Mouse (Mus musculus) CH12.LX (cell line): ENCODE results near the gene Sh3tc1. TPM values are rescaled to one million over a fixed set of nuclear protein-coding genes. Genes with fewer than 3 reads are reported as not detected.

Source experiments
- DNase-seq: peaks from one replicate; pipeline ENCODE4 v3.0.0-alpha.2; 2013; ENCODE audit errors: extremely low read depth
- H3K27ac ChIP-seq: 2 replicates; pipeline ENCODE4 v1.5.1; 2012; ENCODE audit warnings: low read depth, mild to moderate bottlenecking, control low read depth, moderate library complexity; ENCODE audit not compliant: insufficient read depth
- H3K27me3 ChIP-seq: replicated peaks from 2 replicates; pipeline ENCODE3; 2012; ENCODE audit warnings: inconsistent platforms
- H3K36me3 ChIP-seq, 2 experiments: replicated peaks in 1 of 2; 2 replicates each; pipeline versions ENCODE3 to v1.6.1; 2012; ENCODE audit warnings: inconsistent platforms in 1 of 2, low read length in 1 of 2, mild to moderate bottlenecking in 1 of 2, mixed read lengths in 1 of 2, moderate library complexity in 1 of 2; ENCODE audit not compliant: control insufficient read depth in 1 of 2, insufficient read depth in 1 of 2
- H3K4me1 ChIP-seq, 2 experiments: 2 replicates each; pipeline ENCODE4 v1.6.1; 2012; ENCODE audit warnings: inconsistent platforms in 1 of 2, moderate library complexity in 1 of 2; ENCODE audit not compliant: insufficient read depth in 2 of 2, control insufficient read depth in 1 of 2
- H3K4me2 ChIP-seq: 2 replicates; pipeline ENCODE4 v1.6.1; 2012; ENCODE audit warnings: low read depth, mild to moderate bottlenecking, control low read depth; ENCODE audit not compliant: poor library complexity, insufficient read depth, severe bottlenecking
- H3K4me3 ChIP-seq, 3 experiments: fragments of 150-350 bp in 1 of 3; sonication (generic) in 1 of 3; replicated peaks in 1 of 3; 2 replicates each; pipeline versions ENCODE3 to v1.5.1; 2011 to 2012; ENCODE audit warnings: low read depth in 2 of 3, low read length in 2 of 3, mild to moderate bottlenecking in 2 of 3, moderate library complexity in 2 of 3, control low read depth in 1 of 3, improper control_type of control experiment in 1 of 3, inconsistent platforms in 1 of 3, mixed read lengths in 1 of 3; ENCODE audit not compliant: poor library complexity in 1 of 3
- H3K79me2 ChIP-seq: replicated peaks from 2 replicates; pipeline ENCODE4 v1.6.1; 2012; ENCODE audit warnings: mild to moderate bottlenecking, moderate library complexity; ENCODE audit not compliant: control insufficient read depth, poor library complexity, insufficient read depth, severe bottlenecking; ENCODE audit errors: extremely low read depth
- H3K9ac ChIP-seq: 2 replicates; pipeline ENCODE4 v1.6.1; 2012; ENCODE audit warnings: low read depth, mild to moderate bottlenecking, control low read depth, moderate library complexity; ENCODE audit not compliant: insufficient read depth
- H3K9me3 ChIP-seq: replicated peaks from 2 replicates; pipeline ENCODE3; 2012; ENCODE audit warnings: low read length, inconsistent platforms, mixed read lengths
- CHD2 ChIP-seq: IDR thresholded peaks from 2 replicates; pipeline ENCODE4 v1.6.1; 2011; ENCODE audit warnings: low read length, improper control_type of control experiment
- E2F4 ChIP-seq: IDR thresholded peaks from 2 replicates; pipeline ENCODE4 v1.6.1; 2011; ENCODE audit warnings: low read depth, low read length, improper control_type of control experiment; ENCODE audit not compliant: insufficient replicate concordance
- ETS1 ChIP-seq: conservative IDR thresholded peaks from 2 replicates; pipeline ENCODE4 v1.6.1; 2012; ENCODE audit warnings: low read depth, mild to moderate bottlenecking, inconsistent platforms, low read length, improper control_type of control experiment, moderate library complexity
- JUN ChIP-seq: IDR thresholded peaks from 2 replicates; pipeline ENCODE4 v1.6.1; 2011; ENCODE audit warnings: low read depth, mild to moderate bottlenecking, low read length, improper control_type of control experiment, moderate library complexity; ENCODE audit not compliant: insufficient read depth
- JUND ChIP-seq: conservative IDR thresholded peaks from 2 replicates; pipeline ENCODE4 v1.6.1; 2011; ENCODE audit warnings: low read depth, low read length, improper control_type of control experiment
- MAFK ChIP-seq: IDR thresholded peaks from 2 replicates; pipeline ENCODE4 v1.6.1; 2011; ENCODE audit warnings: low read length, improper control_type of control experiment; ENCODE audit not compliant: insufficient replicate concordance
- MAX ChIP-seq: IDR thresholded peaks from 2 replicates; pipeline ENCODE4 v1.6.1; 2011; ENCODE audit warnings: low read length, improper control_type of control experiment
- MAZ ChIP-seq: IDR thresholded peaks from 2 replicates; pipeline ENCODE4 v1.6.1; 2012; ENCODE audit warnings: low read depth, mild to moderate bottlenecking, inconsistent platforms, low read length, improper control_type of control experiment, moderate library complexity
- MEF2A ChIP-seq: IDR thresholded peaks from 2 replicates; pipeline ENCODE4 v1.6.1; 2014; ENCODE audit warnings: low read depth, mild to moderate bottlenecking, inconsistent platforms, low read length, improper control_type of control experiment, borderline replicate concordance
- PAX5 ChIP-seq: IDR thresholded peaks from 2 replicates; pipeline ENCODE4 v1.6.1; 2012; ENCODE audit warnings: low read length, inconsistent platforms, mixed read lengths
- POLR2A ChIP-seq: IDR thresholded peaks from 2 replicates; pipeline ENCODE4 v1.6.1; 2011; ENCODE audit warnings: low read depth, mild to moderate bottlenecking, improper control_type of control experiment, low read length
- POLR2AphosphoS2 ChIP-seq: IDR thresholded peaks from 2 replicates; pipeline ENCODE4 v1.6.1; 2011; ENCODE audit warnings: low read depth, low read length, improper control_type of control experiment
- SIN3A ChIP-seq: IDR thresholded peaks from 2 replicates; pipeline ENCODE4 v1.6.1; 2012; ENCODE audit warnings: low read length, improper control_type of control experiment, inconsistent platforms
- TBP ChIP-seq: conservative IDR thresholded peaks from 2 replicates; pipeline ENCODE4 v1.6.1; 2011; ENCODE audit warnings: low read depth, low read length, improper control_type of control experiment
- TCF12 ChIP-seq: IDR thresholded peaks from 2 replicates; pipeline ENCODE4 v1.6.1; 2014; ENCODE audit warnings: low read depth, mild to moderate bottlenecking, inconsistent platforms, low read length, improper control_type of control experiment
- UBTF ChIP-seq: IDR thresholded peaks from 2 replicates; pipeline ENCODE4 v1.6.1; 2012; ENCODE audit warnings: low read depth, mild to moderate bottlenecking, inconsistent platforms, low read length, improper control_type of control experiment, moderate library complexity
- ZKSCAN1 ChIP-seq: IDR thresholded peaks from 2 replicates; pipeline ENCODE4 v1.6.1; 2012; ENCODE audit warnings: low read depth, inconsistent platforms, low read length, improper control_type of control experiment, borderline replicate concordance
- dilution Hi-C: fragments of 300-500 bp; cut with MboI; formaldehyde crosslinking; loops from 2 replicates; pipeline ENCODE4 v1.14.3; 2020; ENCODE audit warnings: low sequenced_read_pairs; ENCODE audit not compliant: extremely low pct_unique_long_range_greater_than_20kb, extremely low pct_ligation_motif_present
- in situ Hi-C: fragments of 300-500 bp; cut with MboI; formaldehyde crosslinking; loops from 3 replicates; pipeline ENCODE4 v1.14.3; 2019; ENCODE audit warnings: low sequenced_read_pairs, low pct_ligation_motif_present, low pct_unique_long_range_greater_than_20kb, mixed read lengths
- polyA plus RNA-seq: library from polyadenylated mRNA; unstranded; fragments of >175 nt; gene quantifications from 2 replicates; pipeline ENCODE4 v1.2.1, GENCODE M21; 2012; ENCODE audit warnings: low read depth; ENCODE audit not compliant: insufficient read length
- total RNA-seq, 2 experiments: library from RNA; depleted of rRNA; stranded (reverse); fragments of 300-350 nt in 1 of 2; fragments of >200 nt in 1 of 2; gene quantifications; 2 replicates each; pipeline ENCODE4 v1.2.3; 2012 to 2014

Sh3tc1 gene
- total and polyA plus RNA-seq, 3 experiments = 0.85 to 2.3 (median 1.2) TPM

DNA sequence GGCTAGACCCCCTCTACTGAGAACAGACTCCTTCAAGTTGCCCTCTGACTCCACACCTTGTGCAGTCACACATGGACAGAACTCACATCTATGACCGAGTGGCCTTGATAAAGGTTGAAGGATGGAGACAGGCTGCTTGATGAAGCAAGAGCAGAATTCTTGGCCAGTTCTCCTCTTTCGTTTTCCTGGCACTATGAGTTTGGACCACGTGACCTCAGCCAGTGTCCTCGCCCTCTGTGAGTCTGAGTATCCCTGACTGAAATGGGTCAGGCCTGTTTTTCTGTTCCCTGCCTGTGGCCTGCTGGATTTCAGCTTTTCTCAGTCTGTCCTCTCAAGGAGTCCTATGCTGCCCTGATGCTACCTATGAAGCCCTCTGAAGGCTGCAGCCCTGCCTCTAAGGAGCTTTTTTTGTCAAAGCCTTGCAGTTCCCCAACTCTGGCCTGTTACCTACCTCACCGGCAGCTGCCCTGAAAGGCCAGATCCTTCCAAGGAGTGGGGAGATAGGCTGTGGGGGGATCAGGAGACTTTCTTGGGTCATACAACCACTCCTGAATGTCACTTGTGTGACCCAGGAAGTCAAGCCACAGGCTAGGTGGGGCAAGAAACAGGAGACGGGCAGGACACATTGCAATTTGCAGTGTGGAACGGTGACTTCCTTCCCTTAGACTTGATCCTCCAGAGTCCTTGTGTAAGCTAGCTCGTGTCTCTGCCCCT lies 3.6 kb upstream of the Sh3tc1 start:
- in situ Hi-C loops (no loop called here), dilution Hi-C loops (no loop called here)
- Histone ChIP-seq H3K9ac (no peak overlapping the region), H3K9me3 (no peaks in the 10 kb centered on the region), H3K36me3 (no peaks in the 10 kb centered on the region), H3K27ac (no peak overlapping the region), H3K27me3 (peaks cover 7% of the 10 kb centered on the region), H3K4me2 (no peak overlapping the region), H3K79me2 (no peaks in the 10 kb centered on the region), H3K4me1 (peaks cover 0 to 27% of the 10 kb centered on the region in 2 experiments; a peak in 2 of 4 replicates), H3K4me3 (no peak overlapping the region)
- TF ChIP-seq MAFK = no peak
- TF ChIP-seq E2F4 = no peak
- no peak for TF ChIP-seq PAX5
- TF ChIP-seq ZKSCAN1 = no peak
- no peak for TF ChIP-seq TBP
- TF ChIP-seq MAZ = no peak
- TF ChIP-seq POLR2A = no peak
- TF ChIP-seq TCF12 = no peak
- no peak for TF ChIP-seq JUN
- TF ChIP-seq UBTF = no peak
- TF ChIP-seq JUND = no peak
- no peak for TF ChIP-seq ETS1
- no peak for TF ChIP-seq SIN3A
- no peak for TF ChIP-seq POLR2AphosphoS2
- no peak for TF ChIP-seq MAX
- no peak for DNase-seq

DNA sequence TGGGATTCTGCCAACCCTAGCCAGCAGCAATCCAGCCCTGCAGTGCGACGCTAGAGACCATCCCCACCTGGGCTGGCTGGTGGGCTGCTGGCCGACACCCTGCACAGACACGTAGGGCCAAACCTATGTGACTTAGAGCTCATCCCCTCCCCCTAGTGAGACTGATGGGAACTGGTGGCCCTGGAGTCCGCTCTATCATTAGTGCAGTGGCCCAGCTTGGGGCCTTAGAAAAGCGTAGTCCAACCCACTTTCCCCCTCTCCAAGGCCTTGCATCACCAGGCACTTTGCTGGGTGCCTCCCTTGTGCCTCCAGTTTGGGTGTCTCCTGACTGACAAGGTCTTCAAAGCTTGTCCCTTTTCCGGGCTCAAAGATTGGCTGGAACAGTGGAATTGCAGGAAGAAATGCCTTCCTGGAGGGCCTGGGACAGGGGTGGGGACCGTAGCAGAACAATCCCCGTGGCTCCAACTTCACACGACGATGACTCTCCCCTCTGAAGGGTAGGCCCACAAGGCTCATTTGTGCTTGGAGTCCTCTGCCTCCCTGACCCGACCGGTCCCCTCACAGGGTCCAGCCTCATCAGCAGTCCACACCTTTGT lies 1.5 kb upstream of the Sh3tc1 start:
- TF ChIP-seq SIN3A (no peak), CHD2 (no peak), MEF2A (no peak), MAX (no peak)
- TF ChIP-seq, all 38 proteins: peak for 0
- Histone ChIP-seq H3K27ac (no peak overlapping the region), H3K9ac (no peak overlapping the region), H3K79me2 (no peaks in the 10 kb centered on the region), H3K4me2 (no peak overlapping the region), H3K36me3 (no peaks in the 10 kb centered on the region), H3K4me1 (peaks cover 11 to 29% of the 10 kb centered on the region in 2 experiments), H3K9me3 (no peaks in the 10 kb centered on the region), H3K27me3 (peaks cover 7% of the 10 kb centered on the region), H3K4me3 (no peak overlapping the region)
- in situ Hi-C loops (no loop called here), dilution Hi-C loops (no loop called here)
- DNase-seq = no peak
